Mouse (Mus musculus): ENCODE measurements around the gene Scgb1b29.
"Not testable (repeated sequence)": the region's sequence is repeated elsewhere in the genome, so short reads cannot be mapped to it uniquely, and the experiment has no call there.

Gene Scgb1b29

DNA sequence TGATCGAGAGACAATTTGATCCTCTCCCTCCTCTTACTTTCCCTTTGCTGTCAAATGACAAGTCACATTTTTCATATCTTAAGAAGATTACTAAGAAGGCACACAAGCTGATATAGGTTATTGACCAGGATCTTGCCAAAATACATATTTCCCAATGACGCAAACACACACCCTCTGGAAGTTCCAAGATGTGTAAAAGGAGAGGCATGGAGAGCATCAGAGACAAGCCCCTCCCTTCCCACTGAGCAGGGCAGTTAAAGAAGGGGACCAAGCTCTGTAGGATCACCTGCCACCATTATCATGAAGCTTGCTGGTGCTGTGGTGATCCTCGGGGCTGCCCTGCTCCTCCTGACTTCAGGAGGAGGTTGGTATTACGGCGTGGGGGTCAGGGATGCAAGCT is at the start of gene Scgb1b29:
TSS of gene Scgb1b29 (plus strand) at position 301 of the 400 bp plus-strand sequence.
- not testable (repeated sequence) for DNase-seq (ENCODE audit: low spot score)

DNA sequence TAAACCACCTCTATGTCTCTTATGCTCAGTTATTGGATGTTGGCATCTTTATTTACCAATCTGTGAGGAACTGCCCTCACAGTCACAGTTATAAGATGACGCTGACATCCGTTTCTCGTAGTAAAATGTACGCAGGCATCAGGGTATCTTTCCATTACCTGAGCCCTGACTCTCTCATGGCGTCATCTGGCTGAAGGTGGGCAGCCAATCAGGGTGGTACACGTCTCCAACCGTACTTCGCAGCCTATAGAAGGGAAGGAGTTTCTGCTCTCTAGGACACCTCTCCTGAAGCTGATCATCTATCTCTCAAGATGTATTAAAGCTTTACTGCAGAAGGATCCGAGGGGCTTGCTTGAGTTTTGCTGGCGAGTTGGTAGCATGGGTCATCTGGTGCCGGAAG is 12.7 kb upstream of the Scgb1b29 start:
- DNase-seq (ENCODE audit: low spot score), result not testable (repeated sequence)

All from urinary bladder, postnatal 14 days (tissue).